Mouse (Mus musculus) intestine, postnatal 0 days (tissue): ENCODE results near the gene Ppef2. TPM values are rescaled to one million over a fixed set of nuclear protein-coding genes. Genes with fewer than 3 reads are reported as not detected.

ENCODE experiments used
- ATAC-seq: fragments of 200-750 bp; cut with Nextera tagmentation; 2 replicates; pipeline ENCODE4 v1.8.0; 2017; ENCODE audit warnings: mild to moderate bottlenecking, moderate TSS enrichment, moderate library complexity
- H3K27ac ChIP-seq: fragments of 300-500 bp; sonication (generic); 2 replicates; pipeline ENCODE4 v1.5.1; 2014; ENCODE audit warnings: mild to moderate bottlenecking, low read depth, low read length, moderate library complexity
- H3K27me3 ChIP-seq: fragments of 300-500 bp; sonication (generic); replicated peaks from 2 replicates; pipeline ENCODE4 v1.6.1; 2014; ENCODE audit warnings: low read length, mixed read lengths; ENCODE audit not compliant: control insufficient read depth, insufficient read depth
- H3K36me3 ChIP-seq: fragments of 300-500 bp; sonication (generic); 2 replicates; pipeline ENCODE4 v1.6.1; 2014; ENCODE audit warnings: mild to moderate bottlenecking, moderate library complexity; ENCODE audit not compliant: control insufficient read depth, insufficient read depth
- H3K4me1 ChIP-seq: fragments of 300-500 bp; sonication (generic); replicated peaks from 2 replicates; pipeline ENCODE4 v1.6.1; 2014; ENCODE audit warnings: antibody characterized with exemption, low read length, mixed read lengths; ENCODE audit not compliant: control insufficient read depth, insufficient read depth
- H3K4me2 ChIP-seq: fragments of 300-500 bp; sonication (generic); replicated peaks from 2 replicates; pipeline ENCODE4 v1.6.1; 2014; ENCODE audit warnings: low read depth, mild to moderate bottlenecking, moderate library complexity
- H3K4me3 ChIP-seq: fragments of 300-500 bp; sonication (generic); 2 replicates; pipeline ENCODE4 v1.5.1; 2014; ENCODE audit warnings: low read depth, low read length
- H3K9ac ChIP-seq: fragments of 300-500 bp; sonication (generic); 2 replicates; pipeline ENCODE4 v1.6.1; 2014; ENCODE audit warnings: mild to moderate bottlenecking, low read depth, low read length
- H3K9me3 ChIP-seq: fragments of 300-500 bp; sonication (generic); 2 replicates; pipeline ENCODE4 v1.6.1; 2016; ENCODE audit warnings: mixed run types; ENCODE audit not compliant: control insufficient read depth
- CTCF ChIP-seq: sonication (generic); IDR thresholded peaks from 2 replicates; pipeline ENCODE4 v1.5.1; 2016; ENCODE audit warnings: low read depth, mild to moderate bottlenecking, control low read depth, antibody characterized with exemption, moderate library complexity
- WGBS: fragments of 180-500 bp; shearing (Covaris S2); extraction: QIAGEN DNeasy Blood & Tissue Kit; methylation state at CpG from one replicate; pipeline ENCODE4 v1.1.7; 2014; 5-methylcytosine and 5-hydroxymethylcytosine counted together
- polyA plus RNA-seq: library from polyadenylated mRNA; unstranded; fragments of >200 nt; fragmentation: Nextera tagmentation; extraction: Ambion mirVana; gene quantifications from 2 replicates; pipeline ENCODE4 v1.2.1, GENCODE M21; 2015

The Ppef2 gene
- 0.16 and 0.27 TPM in 2 replicates for polyA plus RNA-seq

DNA sequence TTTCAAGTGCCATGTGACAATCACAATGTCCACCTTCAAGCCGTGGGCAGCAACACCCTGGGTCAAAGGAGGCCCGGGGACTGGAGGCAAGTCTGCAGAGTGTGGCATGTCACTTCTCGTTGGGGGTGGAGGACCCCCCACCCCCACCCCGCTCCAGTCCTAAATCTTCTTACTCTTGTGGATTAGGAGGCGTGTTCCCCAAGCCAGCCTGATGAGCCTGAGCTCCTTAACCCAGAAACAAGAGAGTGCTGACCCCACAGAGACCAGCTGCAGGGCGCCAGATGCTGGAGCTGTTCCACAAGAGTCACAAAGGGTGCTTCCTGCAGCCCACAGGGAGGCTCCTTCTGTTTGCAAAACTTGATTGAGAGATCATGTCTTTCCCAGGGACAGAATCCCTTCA is at the start of gene Ppef2:
TSS of gene Ppef2 (minus strand) at position 61 of the 400 bp plus-strand sequence.
- H3K27me3 ChIP-seq = no peaks in the 10 kb centered on the region
- no peak within 1 kb of the TSS for H3K4me2 ChIP-seq
- no peak for ATAC-seq
- H3K9me3 ChIP-seq = no peaks in the 10 kb centered on the region
- H3K4me3 ChIP-seq = no peak within 1 kb of the TSS
- H3K9ac ChIP-seq = no peak within 1 kb of the TSS
- WGBS = 41% methylated on average over 6 of the region's 6 CpGs
- H3K27ac ChIP-seq = no peak within 1 kb of the TSS
- H3K4me1 ChIP-seq = no peaks in the 10 kb centered on the region
- no peaks in the 10 kb centered on the region; the same call in 1 of the 2 replicates for H3K36me3 ChIP-seq
- TF ChIP-seq CTCF = no peak

DNA sequence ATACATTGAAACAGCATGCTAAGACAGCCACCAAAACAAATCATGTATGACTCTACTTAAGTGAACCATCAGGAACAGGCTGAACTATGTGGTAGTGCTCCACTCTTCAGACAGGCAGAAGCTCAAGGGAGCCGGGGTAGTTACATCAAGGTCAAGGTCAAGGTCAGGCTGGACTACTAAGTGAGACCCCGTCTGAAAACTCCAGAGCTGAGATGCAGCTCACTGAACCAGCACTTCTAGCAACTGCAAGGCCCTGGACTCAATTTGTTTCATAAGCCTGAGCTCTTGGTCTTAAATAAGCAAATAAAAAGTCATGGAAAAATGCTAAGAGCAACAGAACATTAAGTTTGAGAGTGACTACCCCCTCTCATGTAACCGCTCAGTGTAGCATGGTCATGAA is 48.2 kb upstream of the Ppef2 start:
- Histone ChIP-seq H3K9me3 (no peaks in the 10 kb centered on the region), H3K9ac (no peak overlapping the region), H3K4me1 (peaks cover 6% of the 10 kb centered on the region; the same call in 1 of the 2 replicates), H3K4me3 (no peak overlapping the region), H3K36me3 (peaks cover 66% of the 10 kb centered on the region), H3K27me3 (no peaks in the 10 kb centered on the region), H3K27ac (no peak overlapping the region; the same call in 1 of the 2 replicates), H3K4me2 (no peak overlapping the region)
- TF ChIP-seq CTCF = no peak
- 92% methylated on average over 3 of the region's 3 CpGs for WGBS
- no peak for ATAC-seq

DNA sequence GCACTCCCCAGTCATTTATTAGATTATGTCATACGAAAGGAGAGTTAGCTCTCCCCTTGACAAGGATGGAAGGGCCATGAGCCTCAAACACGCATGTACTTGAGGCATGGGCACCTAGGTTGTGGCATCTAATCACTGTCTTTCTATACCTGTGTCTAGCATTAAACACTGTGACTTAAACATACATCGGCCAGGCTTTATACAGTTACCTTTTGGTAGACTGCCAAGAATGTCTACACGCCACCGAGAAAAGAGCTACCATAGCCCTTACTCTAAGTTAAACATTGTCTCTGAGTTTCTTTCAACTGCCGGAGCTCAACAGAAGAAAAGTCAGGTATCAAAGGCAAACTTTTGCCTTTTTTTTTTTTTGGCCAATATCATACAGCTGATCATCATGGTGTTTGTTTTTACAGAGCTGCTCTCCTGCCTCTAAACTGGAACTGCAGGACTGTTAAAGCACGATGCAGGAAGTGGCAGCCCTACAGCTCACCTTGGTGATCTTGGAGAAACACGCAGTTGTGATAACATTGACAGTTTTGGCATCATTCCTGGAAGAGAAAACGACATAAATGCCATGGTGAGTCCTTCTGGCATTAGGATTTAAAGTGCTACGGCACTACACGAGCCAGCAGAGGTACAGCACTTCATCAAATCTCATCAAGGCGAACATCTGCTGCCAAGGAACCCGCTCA is 46.2 kb upstream of the Ppef2 start:
- ATAC-seq = no peak

DNA sequence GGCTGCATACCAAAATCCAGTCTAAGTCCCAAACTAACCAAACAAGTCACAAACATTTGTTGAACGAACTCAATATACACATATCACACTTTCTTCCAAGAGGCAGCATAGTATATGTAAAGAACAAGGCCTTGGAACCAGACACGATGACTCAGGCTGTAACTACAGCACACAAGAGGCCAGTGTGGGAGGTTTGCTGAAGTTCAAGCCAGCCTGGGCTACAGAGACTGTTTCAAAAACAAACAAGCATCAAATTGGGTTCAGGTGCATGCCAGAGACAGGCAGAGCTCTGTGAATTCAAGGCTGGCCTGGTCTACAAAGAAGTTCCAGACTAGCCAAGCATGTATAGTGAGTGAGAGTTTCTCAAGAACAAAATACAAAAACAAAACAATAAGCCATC is 38.4 kb upstream of the Ppef2 start:
- peaks cover 56% of the 10 kb centered on the region for H3K36me3 ChIP-seq
- no peak for ATAC-seq

More for the DNA sequence above, 46.2 kb upstream of the Ppef2 start:
- Histone ChIP-seq H3K9me3 (no peaks in the 10 kb centered on the region), H3K4me3 (no peak overlapping the region), H3K27me3 (no peaks in the 10 kb centered on the region), H3K4me1 (no peaks in the 10 kb centered on the region), H3K9ac (no peak overlapping the region), H3K27ac (no peak overlapping the region), H3K4me2 (no peak overlapping the region), H3K36me3 (peaks cover 79% of the 10 kb centered on the region)
- 81% methylated on average over 13 of the region's 13 CpGs for WGBS
- TF ChIP-seq CTCF = no peak

DNA sequence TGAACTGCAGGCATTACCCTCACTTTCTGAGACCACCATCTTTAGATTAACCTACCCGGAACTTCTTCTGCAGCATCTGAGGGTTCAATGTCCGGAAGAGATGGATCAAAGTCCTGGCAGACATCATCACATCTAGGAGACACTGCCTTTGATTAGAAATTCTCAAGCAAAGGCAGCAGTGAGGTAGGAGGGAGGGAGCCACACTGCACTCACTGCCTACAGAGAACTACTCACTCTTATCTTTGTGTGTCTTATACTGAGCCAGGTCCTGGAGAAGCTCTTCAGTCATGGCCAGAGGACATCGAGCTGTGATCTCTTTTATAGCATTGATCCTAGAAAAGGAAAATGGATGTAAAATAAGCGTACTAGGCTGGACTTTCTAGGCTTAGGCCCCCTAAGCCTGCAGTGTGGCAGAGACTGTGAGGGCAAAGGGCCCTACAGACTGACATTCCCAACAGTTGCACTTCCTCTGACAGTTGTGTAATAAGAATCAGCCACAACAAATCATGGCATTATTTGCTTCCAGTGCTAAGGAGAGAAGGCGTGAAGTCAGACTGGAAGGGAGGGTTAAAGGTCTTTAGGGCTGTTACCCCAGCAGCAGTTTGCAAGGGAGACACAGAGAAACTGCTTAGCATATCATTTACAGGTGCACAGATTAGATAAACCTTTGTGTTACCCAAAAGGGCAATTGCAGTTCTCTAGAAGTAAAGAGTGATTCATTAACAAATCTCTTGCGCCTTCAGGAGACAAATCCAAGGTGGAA is 35.8 kb upstream of the Ppef2 start:
- H3K4me3 ChIP-seq = no peak overlapping the region

More for the DNA sequence above, 38.4 kb upstream of the Ppef2 start:
- Histone ChIP-seq H3K9ac (no peak overlapping the region), H3K27ac (peak overlapping the region; percentile 36), H3K4me2 (no peak overlapping the region), H3K4me3 (no peak overlapping the region), H3K9me3 (no peaks in the 10 kb centered on the region), H3K4me1 (no peaks in the 10 kb centered on the region; the same call in 1 of the 2 replicates), H3K27me3 (no peaks in the 10 kb centered on the region)
- WGBS = 77% methylated on average over 2 of the region's 2 CpGs
- no peak for TF ChIP-seq CTCF

DNA sequence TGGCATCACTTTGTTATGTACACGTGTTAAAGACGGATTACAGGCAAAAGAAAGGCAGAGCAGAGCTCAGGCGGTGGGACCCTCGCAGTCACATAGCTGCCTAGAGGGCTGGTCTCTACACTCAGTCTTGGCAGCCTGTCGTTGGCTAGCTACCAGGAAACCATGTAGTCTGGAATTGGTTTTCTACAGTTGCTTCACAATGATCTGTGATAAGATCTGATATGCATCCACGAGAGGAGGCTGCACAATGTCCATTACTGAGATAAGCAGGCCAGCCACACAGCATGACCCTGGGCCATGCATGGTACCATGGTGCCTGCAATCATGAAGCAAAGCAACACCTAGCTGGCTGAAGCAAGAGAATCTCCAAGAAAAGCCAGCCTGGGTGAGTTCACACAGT is 31.8 kb upstream of the Ppef2 start:
- WGBS = 76% methylated on average over 6 of the region's 6 CpGs
- no peak for TF ChIP-seq CTCF
- peaks cover 57% of the 10 kb centered on the region for H3K36me3 ChIP-seq
- no peaks in the 10 kb centered on the region for H3K27me3 ChIP-seq
- H3K4me2 ChIP-seq = no peak overlapping the region
- no peak for ATAC-seq
- no peak overlapping the region for H3K4me3 ChIP-seq
- no peak overlapping the region; the same call in 1 of the 2 replicates for H3K27ac ChIP-seq
- no peaks in the 10 kb centered on the region for H3K9me3 ChIP-seq
- H3K4me1 ChIP-seq = 0 out of 2 replicates have a peak, but pooled peaks cover 4% of the 10 kb centered on the region
- no peak overlapping the region for H3K9ac ChIP-seq

More for the DNA sequence above, 35.8 kb upstream of the Ppef2 start:
- Histone ChIP-seq H3K9me3 (no peaks in the 10 kb centered on the region), H3K27me3 (no peaks in the 10 kb centered on the region), H3K4me1 (no peaks in the 10 kb centered on the region; the same call in 1 of the 2 replicates), H3K4me2 (peak overlapping the region; percentile 37), H3K27ac (peak overlapping the region; percentile 81), H3K36me3 (peaks cover 61% of the 10 kb centered on the region), H3K9ac (peak overlapping the region; percentile 17; the same call in 1 of the 2 replicates)
- TF ChIP-seq CTCF = no peak
- WGBS = 41% methylated on average over 6 of the region's 6 CpGs
- ATAC-seq = peak; percentile 94
